Comparison of ENCODE assay signal across 15 mouse cellular contexts in genomic region chr11:94177841-94178585, GRCm38 (mm10).
"Had no signal": no experiment of that assay in that cellular context is flagged by ENCODE, and none has a peak within 500 bp of the region (broad histone marks: within the 10 kb centered on the region; RNA-seq: fewer than 3 reads in every experiment).

No protein-coding gene starts in this region.

- H3K4me2 ChIP-seq: limb, embryonic 15.5 days; liver, embryonic 12.5 days; lung, embryonic 14.5 days; midbrain, embryonic 11.5 days had no signal

- ATAC-seq: liver, embryonic 12.5 days; midbrain, embryonic 16.5 days had no signal

- H3K36me3 ChIP-seq: limb, embryonic 15.5 days; liver, embryonic 12.5 days had no signal

- H3K9ac ChIP-seq: limb, embryonic 15.5 days; liver, embryonic 12.5 days; lung, embryonic 14.5 days had no signal

- DNase-seq: kidney, adult 9 months; kidney, postnatal 36 days; layer of hippocampus, adult 9-11 months; layer of hippocampus, postnatal 36 days; lung, embryonic 14.5 days; lung, postnatal 10 days; lung, postnatal 4 days; right cerebral cortex, postnatal 25 days; spleen, adult 18-20 months; thymus, postnatal 4 days had no signal

- H3K4me3 ChIP-seq: limb, embryonic 15.5 days; liver, embryonic 12.5 days had no signal

- H3K9me3 ChIP-seq: limb, embryonic 15.5 days; liver, embryonic 12.5 days had no signal

- H3K27ac ChIP-seq: kidney, postnatal 0 days; limb, embryonic 15.5 days; liver, embryonic 12.5 days had no signal

- H3K27me3 ChIP-seq: limb, embryonic 15.5 days had no signal
